Mouse (Mus musculus): ENCODE results near the gene Gm20671. TPM values are rescaled to one million over a fixed set of nuclear protein-coding genes. Genes with fewer than 3 reads are reported as not detected.
"Not testable (repeated sequence)": the region's sequence is repeated elsewhere in the genome, so short reads cannot be mapped to it uniquely, and the experiment has no call there.

The Gm20671 gene
- total RNA-seq, 2 experiments from 2014 or later, result 0.15 TPM; not detected in 1

- DNase-seq; intact Hi-C loops (cut with DNase I): not testable (repeated sequence)
Measured at GRCm38 (mm10) chr5:32786454-32786853, 40.5 kb downstream of the Gm20671 start.

DNA sequence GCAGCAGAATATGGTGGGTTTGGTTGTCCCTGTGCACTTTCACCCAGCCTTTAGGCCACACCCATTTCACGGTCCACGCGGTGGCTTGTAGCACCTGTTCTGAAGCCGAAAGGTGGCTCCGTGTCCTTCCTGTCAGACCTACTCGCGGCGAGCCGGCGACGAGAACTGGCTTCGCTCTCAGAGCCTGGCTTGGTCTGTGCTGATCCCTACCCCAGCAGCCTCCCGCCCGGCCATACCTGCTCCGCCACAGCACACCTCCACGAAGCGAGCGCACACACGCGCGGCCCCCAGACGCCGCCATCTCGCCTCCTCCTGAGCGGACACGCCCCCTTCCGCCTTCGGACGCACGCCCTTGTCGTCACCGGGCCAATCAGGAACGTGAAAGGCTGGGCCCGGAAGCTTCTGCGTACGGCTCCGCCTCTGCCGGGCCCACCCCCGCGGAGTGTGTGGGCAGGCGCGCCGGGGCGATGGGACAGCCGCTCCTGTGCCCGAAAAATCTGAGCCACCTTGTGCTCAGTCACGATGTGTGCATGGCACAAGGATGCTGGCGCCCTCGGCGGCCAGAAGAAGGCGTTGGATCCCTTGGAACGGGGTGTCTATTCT is 41.5 kb downstream of the Gm20671 start, which contains the start of gene Pisd:
Pisd (minus strand) TSS at position 334 of the 603 bp plus-strand sequence.
- DNase-seq, result peak; percentile 87 to 94
- intact Hi-C loops (cut with DNase I), result no loop called here

DNA sequence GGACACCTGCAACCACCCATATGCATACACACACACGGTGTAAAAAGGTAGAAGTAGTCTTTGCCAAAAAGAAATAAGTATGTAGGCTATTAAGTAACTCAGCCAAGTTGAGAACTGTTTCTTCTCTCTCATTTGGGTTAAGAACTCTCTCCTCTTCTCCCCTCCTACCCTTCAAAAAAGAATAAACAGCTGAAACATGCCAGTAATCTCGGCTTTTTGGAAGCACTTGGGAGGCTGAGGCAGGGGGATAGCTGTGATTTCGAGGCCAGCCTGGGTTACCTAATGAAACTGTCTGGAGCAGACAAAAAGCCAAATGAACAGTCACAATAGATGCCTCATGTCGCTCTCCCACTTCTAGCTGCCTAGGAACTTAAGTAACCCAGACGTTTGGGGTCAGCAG is 42.2 kb downstream of the Gm20671 start:
- DNase-seq, result no peak
- intact Hi-C loops (cut with DNase I), result no loop called here

- intact Hi-C loops (cut with DNase I), result no loop called here
- no peak for DNase-seq
Measured at GRCm38 (mm10) chr5:32781596-32781995, 45.3 kb downstream of the Gm20671 start.

DNA sequence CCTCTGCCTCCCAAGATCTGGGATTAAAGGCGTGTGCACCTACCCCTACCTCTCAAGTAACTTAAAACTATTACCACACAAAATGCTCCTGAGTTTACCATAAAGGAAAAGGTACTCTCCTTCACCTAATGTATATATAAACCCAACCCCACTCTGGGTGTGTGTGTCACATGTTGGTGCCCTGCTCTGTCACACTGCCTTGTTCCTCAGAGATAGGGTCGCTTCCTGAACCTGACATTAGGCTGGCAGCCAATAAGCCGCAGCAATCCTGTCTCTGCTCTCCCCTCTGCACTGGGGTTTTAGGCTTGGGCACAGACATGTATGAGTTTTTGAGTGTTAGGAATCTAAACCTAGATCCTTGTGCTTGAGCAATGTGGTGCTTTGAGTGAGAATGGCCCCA is 48.7 kb downstream of the Gm20671 start:
- intact Hi-C loops (cut with DNase I), result no loop called here
- no peak for DNase-seq

- intact Hi-C loops (cut with DNase I), result no loop called here
- no peak for DNase-seq
Measured at GRCm38 (mm10) chr5:32772361-32772760, 54.5 kb downstream of the Gm20671 start.

- no peak for DNase-seq
- intact Hi-C loops (cut with DNase I), result no loop called here
Measured at GRCm38 (mm10) chr5:32767636-32768373, 59.1 kb downstream of the Gm20671 start.

DNA sequence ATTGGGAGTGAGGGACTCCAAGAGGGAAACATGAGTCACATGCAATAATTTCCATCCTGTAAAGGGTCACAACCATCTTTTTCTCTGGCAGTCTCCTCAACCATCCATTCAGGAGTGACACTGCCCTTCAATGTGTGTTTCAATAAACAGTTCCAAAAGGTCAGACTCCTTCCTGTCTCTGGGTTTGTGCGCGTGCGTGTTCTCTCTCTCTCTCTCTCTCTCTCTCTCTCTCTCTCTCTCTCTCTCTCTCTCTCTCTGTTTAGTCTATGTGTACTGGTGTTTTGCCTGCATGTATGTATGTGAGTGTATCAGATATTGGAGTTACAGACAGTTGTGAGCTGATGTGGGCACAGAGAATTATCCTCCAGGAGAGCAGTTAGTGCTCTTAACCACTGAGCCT is 59.9 kb downstream of the Gm20671 start:
- intact Hi-C loops (cut with DNase I), result no loop called here
- no peak for DNase-seq

GRCm38 (mm10) chr5:32761566-32762140 is 65.3 kb downstream of the Gm20671 start:
- intact Hi-C loops (cut with DNase I), result no loop called here
- DNase-seq, result no peak

DNA sequence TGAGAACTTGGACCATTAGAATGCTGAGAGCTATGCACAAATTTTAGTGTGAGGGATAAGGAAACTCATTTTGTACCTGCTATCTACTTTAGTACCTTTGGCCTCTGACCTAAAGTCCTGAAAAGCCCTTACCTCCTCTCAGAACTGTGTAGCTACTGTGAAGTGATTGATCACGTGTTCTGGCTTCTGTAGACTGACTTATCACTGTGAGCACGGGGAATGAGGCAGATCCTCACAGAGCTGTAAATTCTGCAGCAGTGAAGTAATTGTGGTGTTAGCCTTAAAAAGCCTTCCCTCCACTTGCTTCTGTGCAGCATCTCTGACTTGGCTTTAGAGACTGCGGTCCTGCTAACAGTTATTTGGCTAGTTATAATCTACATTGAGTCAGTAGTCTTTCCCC is 66.1 kb downstream of the Gm20671 start:
- intact Hi-C loops (cut with DNase I), result no loop called here
- no peak for DNase-seq

DNA sequence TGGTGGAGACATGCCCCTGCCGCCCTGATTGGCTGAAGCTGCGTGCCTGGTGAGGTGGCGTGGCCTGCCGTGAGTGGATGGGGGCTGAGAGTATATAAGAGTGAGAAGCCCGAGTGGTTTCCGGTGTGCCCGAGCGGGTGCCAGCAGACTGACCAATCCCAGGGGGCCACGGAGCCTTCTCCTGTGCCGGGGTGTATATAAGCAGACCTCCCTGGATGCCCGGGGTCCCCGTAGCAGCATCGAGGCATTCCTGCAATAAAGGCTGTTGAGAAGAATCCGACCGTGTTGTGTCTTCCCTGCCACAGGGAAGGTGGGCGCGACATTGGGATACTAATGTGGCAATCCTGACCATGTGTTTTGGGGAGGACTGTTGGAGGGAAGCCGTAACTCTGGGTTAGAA is 66.6 kb downstream of the Gm20671 start:
- DNase-seq; intact Hi-C loops (cut with DNase I): not testable (repeated sequence)

GRCm38 (mm10) chr5:32759662-32760061 is 67.2 kb downstream of the Gm20671 start:
- DNase-seq, result no peak

DNA sequence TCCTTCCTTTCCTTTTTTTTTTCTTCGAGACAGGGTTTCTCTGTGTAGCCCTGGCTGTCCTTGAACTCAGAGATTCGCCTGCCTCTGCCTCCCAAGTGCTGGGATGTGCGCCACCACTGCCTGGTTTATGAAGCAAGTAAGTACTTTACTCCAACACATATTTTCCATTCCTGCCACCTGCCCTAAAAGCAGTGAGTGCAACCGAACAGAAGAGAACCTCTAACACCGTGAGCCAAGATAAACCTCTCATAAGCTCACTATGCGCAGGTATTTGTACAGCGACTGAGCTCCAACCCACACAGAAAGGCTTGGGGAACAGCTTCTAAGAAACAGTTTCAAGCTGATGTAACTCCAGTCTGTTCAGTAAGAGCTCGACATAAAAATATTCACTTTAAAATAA is 70.8 kb downstream of the Gm20671 start:
- DNase-seq, result no peak
- intact Hi-C loops (cut with DNase I), result no loop called here

More at GRCm38 (mm10) chr5:32759662-32760061, 67.2 kb downstream of the Gm20671 start:
- intact Hi-C loops (cut with DNase I), result no loop called here

DNA sequence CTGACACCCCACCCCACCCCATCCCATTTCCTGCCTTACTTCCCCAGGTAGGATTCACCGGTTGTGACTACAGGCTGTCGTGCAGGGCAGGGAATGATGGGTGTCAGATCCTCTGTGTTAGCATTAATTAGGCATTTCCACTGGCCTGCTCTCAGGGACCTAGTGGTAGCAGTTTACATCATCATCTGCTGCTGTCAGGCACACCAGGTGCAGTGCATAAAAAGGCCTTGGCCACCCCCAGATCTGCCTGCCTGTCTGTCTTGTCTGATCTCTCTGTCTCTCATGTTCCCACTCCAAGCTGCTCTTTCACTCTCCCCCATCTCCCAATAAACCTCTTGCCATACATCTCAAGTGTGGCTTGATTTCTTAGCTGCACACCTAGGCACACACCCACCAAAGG is 75.2 kb downstream of the Gm20671 start:
- DNase-seq, result no peak
- intact Hi-C loops (cut with DNase I), result no loop called here

GRCm38 (mm10) chr5:32748936-32749335 is 78.0 kb downstream of the Gm20671 start:
- DNase-seq, result no peak
- intact Hi-C loops (cut with DNase I), result no loop called here

- intact Hi-C loops (cut with DNase I), result loop anchor here (2.0 kb wide), 1 partner anchor 33 kb away; no protein-coding TSS in a partner anchor
- peak; percentile 22 to 40 for DNase-seq
Measured at GRCm38 (mm10) chr5:32747650-32748375, 79.1 kb downstream of the Gm20671 start.

- intact Hi-C loops (cut with DNase I), result loop anchor here (2.0 kb wide), 1 partner anchor 31 kb away; no protein-coding TSS in a partner anchor
Measured at GRCm38 (mm10) chr5:32745705-32746655, 80.9 kb downstream of the Gm20671 start.

DNA sequence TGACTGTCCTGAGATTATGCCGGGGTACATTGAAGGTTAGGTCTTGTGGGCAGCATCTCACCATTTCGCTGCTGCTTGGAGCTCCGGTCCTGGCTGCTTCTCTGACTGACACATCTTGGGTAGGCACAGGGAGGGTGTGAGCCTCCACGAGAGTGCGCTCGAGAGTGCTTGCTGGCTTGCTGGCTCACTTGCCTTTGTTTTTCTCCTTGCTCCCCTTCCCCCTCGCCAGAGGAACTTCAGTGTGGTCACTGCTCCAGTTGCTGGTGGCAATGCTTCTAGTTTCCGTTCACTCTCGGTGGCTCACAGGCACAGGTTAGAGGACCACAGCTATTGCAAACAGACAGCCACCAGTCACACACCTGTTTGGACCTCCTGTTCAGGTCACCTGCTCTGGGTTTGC is 84.8 kb downstream of the Gm20671 start:
- intact Hi-C loops (cut with DNase I), result no loop called here

More at GRCm38 (mm10) chr5:32745705-32746655, 80.9 kb downstream of the Gm20671 start:
- DNase-seq, result peak; percentile 73 to 78

DNA sequence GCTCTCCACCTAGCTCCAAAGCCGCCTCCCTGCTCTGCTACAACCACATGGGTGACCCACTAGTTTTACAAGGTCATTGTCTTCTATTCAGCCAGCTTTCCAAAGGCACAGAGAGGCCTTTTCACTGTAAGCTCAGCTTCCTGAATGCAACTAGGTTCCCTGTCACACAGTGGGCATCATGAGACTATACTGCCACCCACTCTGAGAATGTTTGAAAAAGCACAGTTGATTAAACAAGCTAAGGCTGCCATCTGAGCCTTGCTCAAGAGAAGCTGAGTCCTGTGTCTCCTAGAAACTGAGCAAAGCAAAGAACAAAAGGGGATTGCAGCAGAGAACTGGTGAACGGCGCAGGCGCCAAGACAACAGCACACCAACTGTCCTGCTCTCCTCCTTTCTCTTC is 85.5 kb downstream of the Gm20671 start:
- intact Hi-C loops (cut with DNase I); DNase-seq: not testable (repeated sequence)

More for the DNA sequence above, 84.8 kb downstream of the Gm20671 start:
- DNase-seq, result no peak

GRCm38 (mm10) chr5:32740850-32741249 is 86.1 kb downstream of the Gm20671 start:
- DNase-seq; intact Hi-C loops (cut with DNase I): not testable (repeated sequence)
